Mouse (Mus musculus): ENCODE data around the gene Rab1a.

Gene Rab1a

GRCm38 (mm10) chr11:20200713-20201575 lies at the start of gene Rab1a:
Gene Rab1a, plus strand, starts transcription at chr11:20201432.
- DNase-seq (ENCODE audit: low read depth, low spot score) = peak; percentile 100

DNA sequence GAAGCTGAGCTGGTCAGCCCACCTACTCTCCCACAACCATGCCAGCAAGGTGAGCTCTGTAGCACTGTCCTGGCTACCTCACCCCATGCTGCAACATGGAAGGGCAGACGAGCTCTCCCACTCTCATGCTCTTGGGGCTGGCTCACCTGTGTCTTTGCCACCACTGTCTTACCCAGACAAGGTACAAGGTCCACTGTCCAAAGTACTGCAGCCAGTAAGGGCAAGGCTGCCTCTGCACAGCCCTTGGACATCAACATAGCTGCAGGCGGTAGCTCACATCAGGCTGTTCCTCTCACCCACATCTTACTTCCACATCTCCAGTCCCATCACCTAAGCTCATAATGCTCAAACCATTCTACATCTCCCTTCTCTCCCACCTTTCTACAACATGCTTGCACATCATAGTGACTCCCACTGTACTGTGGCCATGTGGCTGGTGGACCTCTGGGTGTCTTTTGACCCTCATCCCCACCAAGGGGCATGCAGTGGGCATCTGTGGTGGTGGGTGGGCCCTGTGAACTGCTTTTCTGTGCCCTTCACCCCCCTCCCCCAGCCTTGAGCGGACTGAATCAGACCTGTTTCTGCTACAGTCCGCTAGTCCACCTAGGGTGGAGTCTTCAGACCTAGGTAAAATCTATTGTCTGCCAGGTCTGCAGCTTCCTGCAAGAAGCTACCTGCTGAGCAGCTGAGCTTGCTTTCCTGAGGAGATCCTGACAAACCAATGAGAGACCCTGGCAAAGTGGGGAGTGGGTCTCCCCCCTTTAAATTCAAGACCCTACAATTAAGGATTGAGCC lies 48.9 kb upstream of the Rab1a start:
- peak; percentile 64 for DNase-seq (ENCODE audit: low read depth, low spot score)

DNA sequence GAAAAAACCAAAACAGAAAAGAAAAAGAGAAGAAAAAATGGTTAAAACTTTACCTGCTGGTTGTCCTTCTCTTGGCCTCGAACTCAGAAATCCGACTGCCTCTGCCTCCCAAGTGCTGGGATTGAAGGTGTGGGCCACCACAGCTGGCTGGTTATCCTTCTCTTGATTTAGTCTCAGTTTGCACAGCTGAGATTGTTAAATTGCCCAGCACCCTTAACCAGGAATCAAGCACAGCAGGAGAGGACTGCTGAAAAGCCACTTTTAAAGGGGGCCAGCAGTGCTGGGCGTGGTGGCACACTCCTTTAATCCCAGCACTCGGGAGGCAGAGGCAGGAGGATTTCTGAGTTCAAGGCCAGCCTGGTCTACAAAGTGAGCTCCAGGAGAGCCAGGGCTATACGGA lies 47.7 kb upstream of the Rab1a start:
- DNase-seq (ENCODE audit: low read depth, low spot score) = peak; percentile 60

- DNase-seq (ENCODE audit: low read depth, low spot score) = no peak
Observed at GRCm38 (mm10) chr11:20158879-20159278, 42.4 kb upstream of the Rab1a start.

- DNase-seq (ENCODE audit: low read depth, low spot score) = peak; percentile 95
Observed at GRCm38 (mm10) chr11:20164979-20165867, 36.0 kb upstream of the Rab1a start.

GRCm38 (mm10) chr11:20165991-20166390 lies 35.2 kb upstream of the Rab1a start:
- peak; percentile 84 for DNase-seq (ENCODE audit: low read depth, low spot score)

- DNase-seq (ENCODE audit: low read depth, low spot score) = peak; percentile 77
Observed at GRCm38 (mm10) chr11:20166476-20166875, 34.8 kb upstream of the Rab1a start.

- no peak for DNase-seq (ENCODE audit: low read depth, low spot score)
Observed at GRCm38 (mm10) chr11:20168972-20169371, 32.3 kb upstream of the Rab1a start.

- DNase-seq (ENCODE audit: low read depth, low spot score) = no peak
Observed at GRCm38 (mm10) chr11:20187271-20187670, 14.0 kb upstream of the Rab1a start.

DNA sequence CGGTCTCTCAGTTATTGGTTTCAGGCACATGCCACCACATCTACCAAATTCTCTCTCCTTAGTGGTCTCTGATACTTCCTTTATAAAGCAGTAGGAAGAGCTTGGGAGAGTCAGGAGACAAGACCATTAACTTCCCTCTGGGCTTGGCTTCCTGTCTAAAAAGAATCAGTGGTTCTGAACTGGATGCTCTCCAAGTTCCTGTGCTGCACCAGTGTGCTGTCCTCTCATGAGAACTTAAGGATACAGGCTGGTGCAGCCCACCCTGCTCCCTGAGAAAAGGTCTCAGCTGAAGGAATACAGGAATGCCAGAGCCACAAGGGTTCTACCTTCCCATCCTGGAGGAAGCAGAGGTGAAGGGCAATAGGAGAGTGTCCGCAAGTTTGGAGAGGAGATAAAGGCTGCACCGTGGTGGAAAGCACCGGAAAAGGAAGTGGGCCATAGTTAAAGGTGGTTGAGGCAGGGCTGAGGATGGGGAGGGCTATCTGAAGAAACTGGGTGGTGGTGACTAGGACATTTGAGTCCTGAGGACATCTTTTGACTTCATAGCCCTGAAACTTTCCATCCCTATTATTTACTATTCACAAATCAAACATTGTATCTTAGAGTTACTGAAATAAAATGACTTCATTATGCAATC lies 8.0 kb upstream of the Rab1a start:
- DNase-seq (ENCODE audit: low read depth, low spot score) = no peak

- DNase-seq (ENCODE audit: low read depth, low spot score) = peak; percentile 49
Observed at GRCm38 (mm10) chr11:20201661-20202101, 449 bp downstream of the Rab1a start.

- no peak for DNase-seq (ENCODE audit: low read depth, low spot score)
Observed at GRCm38 (mm10) chr11:20202299-20203011, 1.2 kb downstream of the Rab1a start.

- DNase-seq (ENCODE audit: low read depth, low spot score) = no peak
Observed at GRCm38 (mm10) chr11:20204321-20204720, 3.1 kb downstream of the Rab1a start.

- no peak for DNase-seq (ENCODE audit: low read depth, low spot score)
Observed at GRCm38 (mm10) chr11:20204870-20205446, 3.7 kb downstream of the Rab1a start.

- no peak for DNase-seq (ENCODE audit: low read depth, low spot score)
Observed at GRCm38 (mm10) chr11:20205538-20205937, 4.3 kb downstream of the Rab1a start.

DNA sequence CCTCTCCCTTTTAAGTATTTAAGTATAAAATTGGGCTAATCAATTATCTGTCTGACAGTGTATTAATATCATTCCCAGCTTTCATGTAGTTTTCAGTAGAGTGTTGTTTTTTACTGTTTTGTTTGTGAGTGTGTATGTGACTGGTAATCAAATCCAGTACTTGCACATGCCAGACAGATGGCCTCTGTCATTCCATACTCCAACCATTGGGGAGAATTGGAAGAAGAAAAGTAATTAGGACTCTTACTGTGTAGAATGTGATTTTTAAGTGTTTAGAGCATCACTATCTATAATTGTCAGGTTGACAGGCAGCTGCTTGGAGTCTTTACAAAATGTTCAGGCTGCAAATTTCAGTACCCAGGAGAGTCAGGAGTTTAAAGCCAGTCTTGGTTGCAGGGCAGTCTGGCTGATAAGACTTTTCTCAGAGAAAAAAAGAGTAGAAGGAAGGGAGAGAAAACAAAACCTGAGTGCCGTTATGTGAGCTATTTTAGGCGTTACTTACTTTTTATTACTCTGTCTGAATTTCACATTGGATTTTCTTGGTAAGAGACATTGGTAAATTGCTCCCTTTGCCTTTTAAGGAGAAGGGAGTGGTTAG lies 5.5 kb downstream of the Rab1a start:
- DNase-seq (ENCODE audit: low read depth, low spot score) = no peak

DNA sequence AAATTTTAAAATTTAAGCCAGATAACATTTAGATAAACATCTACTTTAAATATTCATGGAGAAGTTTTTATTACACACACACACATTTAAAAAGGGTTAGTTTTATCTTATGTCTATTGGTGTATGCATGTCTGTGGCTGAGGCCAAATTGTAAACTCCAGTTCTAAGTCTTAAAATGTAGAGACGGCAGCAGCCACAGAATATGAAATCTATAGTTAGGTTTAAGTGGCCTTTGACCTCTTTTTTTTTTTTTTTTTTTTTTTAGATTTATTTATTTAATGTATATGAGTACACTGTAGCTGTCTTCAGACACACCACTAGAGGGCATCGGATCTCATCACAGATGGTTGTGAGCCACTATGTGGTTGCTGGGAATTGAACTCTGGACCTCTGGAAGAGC lies 6.4 kb downstream of the Rab1a start:
- DNase-seq (ENCODE audit: low read depth, low spot score) = no peak

DNA sequence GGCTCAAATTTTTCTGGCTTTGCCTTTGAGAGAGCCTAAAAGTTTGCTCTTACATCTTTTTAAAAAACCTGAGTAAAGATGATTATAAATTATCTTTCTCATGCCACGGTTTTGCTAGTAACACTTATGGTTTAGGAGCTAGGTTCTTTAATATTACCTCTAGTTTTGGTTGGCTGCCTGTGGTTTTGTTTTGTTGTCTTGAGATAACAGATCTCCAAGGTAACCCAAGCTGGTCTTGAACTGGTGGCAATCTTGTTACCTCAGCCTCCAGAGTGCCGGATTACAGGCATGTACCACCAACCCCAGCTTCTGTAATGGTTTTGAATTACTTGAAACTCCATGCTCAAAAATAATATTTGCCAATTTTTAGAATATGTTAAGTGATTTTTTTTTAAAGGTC lies 10.6 kb downstream of the Rab1a start:
- DNase-seq (ENCODE audit: low read depth, low spot score) = no peak

DNA sequence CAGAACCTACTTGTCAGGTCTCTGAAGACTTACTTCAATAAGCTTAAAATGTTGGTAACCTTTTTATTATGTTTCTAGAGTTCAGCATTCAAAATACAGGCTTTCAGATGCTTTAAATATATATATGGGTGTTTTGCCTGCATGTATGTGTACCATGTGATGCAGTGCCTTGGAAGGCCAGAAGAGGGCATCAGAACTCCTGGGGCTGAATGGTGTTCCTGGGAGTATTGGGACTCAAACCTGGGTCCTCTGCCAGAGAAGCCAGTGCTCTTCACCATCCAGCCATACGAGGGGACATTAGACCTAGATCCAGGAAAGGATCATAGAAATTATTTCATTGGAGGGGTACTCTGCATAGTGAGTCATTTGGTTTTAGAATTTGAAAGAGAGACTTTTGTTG lies 13.5 kb downstream of the Rab1a start:
- DNase-seq (ENCODE audit: low read depth, low spot score) = peak; percentile 76

DNA sequence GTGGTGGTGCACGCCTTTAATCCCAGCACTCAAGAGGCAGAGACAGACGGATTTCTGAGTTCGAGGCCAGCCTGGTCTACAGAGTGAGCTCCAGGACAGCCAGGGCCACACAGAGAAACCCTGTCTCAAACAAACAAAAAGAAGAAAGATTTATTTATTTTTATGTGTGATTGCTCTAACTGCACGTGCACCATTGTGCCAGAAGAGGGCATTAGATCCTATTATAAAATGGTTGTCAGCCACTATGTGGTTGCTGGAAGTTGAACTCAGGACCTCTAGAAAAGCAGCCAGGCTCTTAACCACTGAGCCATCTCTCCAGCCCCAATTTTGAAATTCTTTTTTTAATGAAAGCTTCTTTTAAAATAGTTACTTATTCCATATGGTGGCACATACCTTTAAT lies 15.2 kb downstream of the Rab1a start:
- DNase-seq (ENCODE audit: low read depth, low spot score) = peak; percentile 65

Data from R1 (cell line).